Comparison of ENCODE assay signal across 1 mouse cellular context in the genomic region with DNA sequence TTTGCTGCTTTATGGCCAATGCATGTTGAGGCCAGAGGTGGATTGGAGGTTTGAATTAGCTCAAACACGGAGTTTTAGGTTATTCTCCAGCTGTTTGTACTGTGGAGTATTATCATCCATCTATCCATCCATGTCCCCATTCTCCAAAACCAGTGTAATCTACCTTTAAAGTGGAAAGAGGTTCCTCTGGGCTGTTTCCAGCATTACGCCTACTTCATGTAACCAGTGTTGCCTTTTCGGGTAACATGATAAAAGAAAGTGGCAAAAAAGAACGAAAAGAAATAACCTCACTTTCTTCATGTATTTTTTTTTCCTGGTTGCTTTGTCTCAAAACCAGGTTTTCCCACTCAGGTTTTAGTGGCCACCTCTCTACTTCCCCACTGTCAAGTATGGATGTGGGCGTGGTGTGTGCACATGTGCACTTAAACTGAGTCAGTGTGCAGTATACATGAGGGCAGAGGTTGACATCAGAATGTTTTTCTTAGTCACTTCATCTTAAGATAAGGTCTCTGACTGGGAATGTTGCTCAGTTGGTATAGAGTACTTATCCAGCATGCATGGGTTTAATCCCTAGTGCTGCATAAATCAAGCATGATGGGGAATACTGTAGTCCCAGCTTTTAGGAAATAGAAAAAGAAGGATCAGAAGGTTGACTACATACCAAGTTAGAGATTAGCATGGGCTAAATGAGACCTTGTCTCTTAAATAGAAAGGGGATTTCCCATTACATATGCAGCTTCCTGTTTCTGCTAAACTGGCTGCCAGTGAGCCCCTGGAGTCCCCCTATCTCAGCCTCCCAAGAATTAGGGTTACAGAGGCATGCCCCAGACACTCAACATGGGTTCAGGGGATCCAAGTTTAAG.
TF ChIP-seq lines count a peak whose summit lies in the region.

No protein-coding gene starts in this region.

TF ChIP-seq in CH12.LX, 34 proteins besides CTCF, POLR2A, EP300 and RAD21 (continued from another document):
- TF ChIP-seq HCFC1 (IDR thresholded peaks at IDR 0.05; ENCODE audit: low read depth, low read length) (no peak), MYC (IDR thresholded peaks at IDR 0.05; ENCODE audit: low read depth, low read length) (peak; percentile 90), JUN (IDR thresholded peaks at IDR 0.05; ENCODE audit: insufficient read depth, low read depth, low read length) (no peak), ELF1 (IDR thresholded peaks at IDR 0.05; ENCODE audit: low read depth, low read length) (peak; percentile 68), MAX (IDR thresholded peaks at IDR 0.05; ENCODE audit: low read length) (peak; percentile 89), MAZ (IDR thresholded peaks at IDR 0.05; ENCODE audit: low read depth, low read length) (no peak), UBTF (IDR thresholded peaks at IDR 0.05; ENCODE audit: low read depth, low read length) (no peak), ZNF384 (IDR thresholded peaks at IDR 0.05; ENCODE audit: low read depth, low read length) (peak; percentile 55; the same call in 1 of the 2 replicates), KAT2A (IDR thresholded peaks at IDR 0.05; ENCODE audit: insufficient replicate concordance, low read length) (0 out of 2 replicates have a peak, but pooled peaks have one; percentile 39), CHD1 (IDR thresholded peaks at IDR 0.05; ENCODE audit: low read depth, low read length) (peak; percentile 80), ETS1 (conservative IDR thresholded peaks at IDR 0.05; ENCODE audit: low read depth, low read length) (peak; percentile 20; the same call in 1 of the 2 replicates), RCOR1 (conservative IDR thresholded peaks at IDR 0.05; ENCODE audit: low read depth, low read length) (no peak), PAX5 (IDR thresholded peaks at IDR 0.05; ENCODE audit: low read length) (no peak), IRF4 (IDR thresholded peaks at IDR 0.05; ENCODE audit: low read depth, low read length) (no peak), ZMIZ1 (IDR thresholded peaks at IDR 0.05; ENCODE audit: low read depth, low read length) (no peak), USF1 (IDR thresholded peaks at IDR 0.05; ENCODE audit: low read depth, low read length) (no peak), SMC3 (IDR thresholded peaks at IDR 0.05; ENCODE audit: low read depth, low read length) (no peak)
